Mouse (Mus musculus) heart, embryonic 14.5 days (tissue): Measurements from ENCODE around the gene Ift122. TPM values are rescaled to one million over a fixed set of nuclear protein-coding genes. Genes with fewer than 3 reads are reported as not detected.

Experiments
- ATAC-seq: fragments of 200-750 bp; cut with Nextera tagmentation; 2 replicates; pipeline ENCODE4 v1.8.0; 2017; ENCODE audit warnings: low read depth, moderate TSS enrichment; ENCODE audit not compliant: insufficient number of reproducible peaks, insufficient read depth, low FRiP score
- H3K27ac ChIP-seq, 2 experiments: fragments of 200-500 bp in 1 of 2; fragments of 300-500 bp in 1 of 2; sonication (generic) in 1 of 2; replicated peaks in 1 of 2; 2 replicates each; pipeline ENCODE4 v1.5.1; 2012 to 2014; ENCODE audit warnings: low read depth in 2 of 2, low read length in 2 of 2, control low read depth in 1 of 2, mild to moderate bottlenecking in 1 of 2, mixed read lengths in 1 of 2; ENCODE audit not compliant: control insufficient read depth in 1 of 2, insufficient read depth in 1 of 2
- H3K27me3 ChIP-seq: fragments of 300-500 bp; sonication (generic); 2 replicates; pipeline ENCODE4 v1.6.1; 2014; ENCODE audit warnings: mild to moderate bottlenecking, low read length, control low read depth; ENCODE audit not compliant: control insufficient read depth, insufficient read depth
- H3K36me3 ChIP-seq: fragments of 300-500 bp; sonication (generic); 2 replicates; pipeline ENCODE4 v1.6.1; 2014; ENCODE audit warnings: mild to moderate bottlenecking, control low read depth, low read length, mixed read lengths; ENCODE audit not compliant: control insufficient read depth, insufficient read depth
- H3K4me1 ChIP-seq, 2 experiments: fragments of 200-500 bp in 1 of 2; fragments of 300-500 bp in 1 of 2; sonication (generic) in 1 of 2; 2 replicates each; pipeline ENCODE4 v1.6.1; 2012 to 2014; ENCODE audit warnings: low read length in 2 of 2, control low read depth in 1 of 2, mixed read lengths in 1 of 2; ENCODE audit not compliant: control insufficient read depth in 2 of 2, insufficient read depth in 2 of 2
- H3K4me2 ChIP-seq: fragments of 300-500 bp; sonication (generic); 2 replicates; pipeline ENCODE4 v1.6.1; 2014; ENCODE audit warnings: mild to moderate bottlenecking, low read length
- H3K4me3 ChIP-seq, 2 experiments: fragments of 200-500 bp in 1 of 2; fragments of 300-500 bp in 1 of 2; sonication (generic) in 1 of 2; 2 replicates each; pipeline ENCODE4 v1.5.1; 2012 to 2014; ENCODE audit warnings: low read length in 2 of 2, mild to moderate bottlenecking in 2 of 2, control low read depth in 1 of 2, low read depth in 1 of 2, moderate library complexity in 1 of 2; ENCODE audit not compliant: control insufficient read depth in 1 of 2, insufficient read depth in 1 of 2
- H3K9ac ChIP-seq: fragments of 300-500 bp; sonication (generic); 2 replicates; pipeline ENCODE4 v1.6.1; 2014; ENCODE audit warnings: mild to moderate bottlenecking, low read length
- H3K9me3 ChIP-seq: fragments of 300-500 bp; sonication (generic); 2 replicates; pipeline ENCODE4 v1.6.1; 2016; ENCODE audit warnings: low read length, control low read depth; ENCODE audit not compliant: control insufficient read depth
- WGBS: fragments of 180-500 bp; shearing (Covaris S2); extraction: QIAGEN DNeasy Blood & Tissue Kit; methylation state at CpG from one replicate; pipeline ENCODE4 v1.1.7; 2014; 5-methylcytosine and 5-hydroxymethylcytosine counted together
- polyA plus RNA-seq: library from polyadenylated mRNA; unstranded; fragments of >200 nt; fragmentation: Nextera tagmentation; extraction: Ambion mirVana; gene quantifications from 2 replicates; pipeline ENCODE4 v1.2.1, GENCODE M21; 2014

Gene Ift122
- polyA plus RNA-seq, 1 experiment from 2014 or later = 22.6 TPM

- Histone ChIP-seq H3K4me3 (no peak overlapping the region), H3K9ac (0 out of 2 replicates have a peak overlapping the region, but pooled peaks have one; percentile 31), H3K9me3 (no peaks in the 10 kb centered on the region), H3K27ac (no peak overlapping the region), H3K27me3 (no peaks in the 10 kb centered on the region), H3K4me1 (peaks cover 12 to 13% of the 10 kb centered on the region in 2 experiments), H3K4me2 (no peak overlapping the region), H3K36me3 (no peaks in the 10 kb centered on the region)
- 18% methylated on average over 5 of the region's 5 CpGs for WGBS
- ATAC-seq = no peak
Measured at GRCm38 (mm10) chr6:115930018-115930417, 76.7 kb downstream of the Ift122 start.

GRCm38 (mm10) chr6:115931639-115932038, 78.4 kb downstream of the Ift122 start, which contains the start of gene Rho:
Rho (plus strand) TSS chr6:115931748.
- Histone ChIP-seq H3K9me3 (no peaks in the 10 kb centered on the region), H3K4me3 (no peak within 1 kb of the TSS), H3K9ac (no peak within 1 kb of the TSS), H3K27ac (no peak within 1 kb of the TSS), H3K27me3 (no peaks in the 10 kb centered on the region), H3K4me2 (no peak within 1 kb of the TSS), H3K4me1 (peaks cover 6% of the 10 kb centered on the region in 2 experiments; a peak in 2 of 4 replicates), H3K36me3 (no peaks in the 10 kb centered on the region)
- no peak for ATAC-seq
- 78% methylated on average over 14 of the region's 14 CpGs for WGBS

GRCm38 (mm10) chr6:115932391-115932790, 79.1 kb downstream of the Ift122 start:
- Histone ChIP-seq H3K27ac (no peak overlapping the region), H3K9me3 (no peaks in the 10 kb centered on the region), H3K4me3 (no peak overlapping the region), H3K4me2 (no peak overlapping the region), H3K4me1 (peaks cover 6% of the 10 kb centered on the region in 2 experiments; a peak in 2 of 4 replicates), H3K9ac (no peak overlapping the region), H3K27me3 (no peaks in the 10 kb centered on the region), H3K36me3 (no peaks in the 10 kb centered on the region)
- no peak for ATAC-seq
- 89% methylated on average over 3 of the region's 3 CpGs for WGBS

- H3K27me3 ChIP-seq = no peaks in the 10 kb centered on the region
- no peak overlapping the region for H3K4me2 ChIP-seq
- no peak overlapping the region for H3K9ac ChIP-seq
- no peaks in the 10 kb centered on the region for H3K36me3 ChIP-seq
- no peak overlapping the region for H3K27ac ChIP-seq
- 78% methylated on average over 8 of the region's 8 CpGs for WGBS
- H3K4me1 ChIP-seq = peaks cover 0 to under 1% of the 10 kb centered on the region in 2 experiments; a peak in 1 of 4 replicates
- peaks cover 6% of the 10 kb centered on the region; the same call in 1 of the 2 replicates for H3K9me3 ChIP-seq
- H3K4me3 ChIP-seq = no peak overlapping the region
- ATAC-seq = no peak
Measured at GRCm38 (mm10) chr6:115935544-115935943, 82.3 kb downstream of the Ift122 start.

- no peak overlapping the region for H3K27ac ChIP-seq
- no peaks in the 10 kb centered on the region for H3K27me3 ChIP-seq
- peaks cover 6% of the 10 kb centered on the region; the same call in 1 of the 2 replicates for H3K9me3 ChIP-seq
- no peak overlapping the region for H3K4me3 ChIP-seq
- ATAC-seq = no peak
- 94% methylated on average over 2 of the region's 2 CpGs for WGBS
- H3K4me2 ChIP-seq = no peak overlapping the region
- no peaks in the 10 kb centered on the region for H3K36me3 ChIP-seq
- peaks cover 3 to 13% of the 10 kb centered on the region in 2 experiments for H3K4me1 ChIP-seq
- no peak overlapping the region for H3K9ac ChIP-seq
Measured at GRCm38 (mm10) chr6:115938011-115938410, 84.7 kb downstream of the Ift122 start.

- Histone ChIP-seq H3K4me2 (no peak overlapping the region), H3K9me3 (peaks cover 6% of the 10 kb centered on the region; the same call in 1 of the 2 replicates), H3K4me3 (no peak overlapping the region), H3K9ac (no peak overlapping the region), H3K27ac (no peak overlapping the region), H3K4me1 (peaks cover 10 to 16% of the 10 kb centered on the region in 2 experiments), H3K36me3 (no peaks in the 10 kb centered on the region), H3K27me3 (no peaks in the 10 kb centered on the region)
- 60% methylated on average over 1 of the region's 1 CpGs for WGBS
- ATAC-seq = no peak
Measured at GRCm38 (mm10) chr6:115938798-115939197, 85.5 kb downstream of the Ift122 start.

- Histone ChIP-seq H3K4me1 (peaks cover 16% of the 10 kb centered on the region in 2 experiments), H3K27me3 (no peaks in the 10 kb centered on the region), H3K9me3 (peaks cover 6% of the 10 kb centered on the region; the same call in 1 of the 2 replicates), H3K4me2 (no peak overlapping the region), H3K27ac (no peak overlapping the region), H3K9ac (no peak overlapping the region), H3K4me3 (no peak overlapping the region), H3K36me3 (no peaks in the 10 kb centered on the region)
- no peak for ATAC-seq
- whole genome bisulfite sequencing = 80% methylated on average over 1 of the region's 1 CpGs
Measured at GRCm38 (mm10) chr6:115940603-115941002, 87.3 kb downstream of the Ift122 start.

- Histone ChIP-seq H3K27ac (no peak overlapping the region), H3K4me2 (no peak overlapping the region), H3K4me3 (no peak overlapping the region), H3K4me1 (peaks cover 18 to 20% of the 10 kb centered on the region in 2 experiments), H3K36me3 (no peaks in the 10 kb centered on the region), H3K9me3 (peaks cover 6% of the 10 kb centered on the region; the same call in 1 of the 2 replicates), H3K27me3 (no peaks in the 10 kb centered on the region), H3K9ac (no peak overlapping the region)
- under 1% methylated on average over 7 of the region's 12 CpGs for WGBS
- ATAC-seq = no peak
Measured at GRCm38 (mm10) chr6:115941128-115941527, 87.9 kb downstream of the Ift122 start.
